Mouse (Mus musculus): ENCODE measurements around the gene Morc4.

Morc4 gene

GRCm38 (mm10) chrX:139870938-139871791 lies at the start of gene Morc4:
TSS of gene Morc4 (minus strand) at chrX:139871677.
- peak; percentile 23 for DNase-seq (ENCODE audit: low spot score)

DNA sequence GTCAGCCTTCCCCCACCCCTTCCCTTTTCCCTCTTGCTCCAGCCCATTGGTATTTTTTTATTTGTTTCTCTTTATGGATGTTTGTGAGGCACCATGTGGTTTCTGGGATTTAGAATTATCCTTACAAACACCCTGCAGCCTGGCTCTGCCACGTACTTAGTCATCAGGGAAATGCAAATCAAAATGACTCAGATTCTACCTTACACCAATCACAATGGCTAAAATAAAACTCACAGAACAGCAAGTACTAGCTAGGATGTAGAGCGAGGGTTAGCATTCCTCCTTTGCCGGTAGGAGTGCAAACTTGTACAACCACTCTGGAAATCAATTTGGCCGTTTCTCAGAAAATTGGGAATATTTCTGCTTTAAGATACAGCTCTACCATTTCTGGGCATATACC lies 49.1 kb upstream of the Morc4 start:
- DNase-seq (ENCODE audit: low spot score): no peak

GRCm38 (mm10) chrX:139891387-139891786 lies 19.9 kb upstream of the Morc4 start:
- no peak for DNase-seq (ENCODE audit: low spot score)

DNA sequence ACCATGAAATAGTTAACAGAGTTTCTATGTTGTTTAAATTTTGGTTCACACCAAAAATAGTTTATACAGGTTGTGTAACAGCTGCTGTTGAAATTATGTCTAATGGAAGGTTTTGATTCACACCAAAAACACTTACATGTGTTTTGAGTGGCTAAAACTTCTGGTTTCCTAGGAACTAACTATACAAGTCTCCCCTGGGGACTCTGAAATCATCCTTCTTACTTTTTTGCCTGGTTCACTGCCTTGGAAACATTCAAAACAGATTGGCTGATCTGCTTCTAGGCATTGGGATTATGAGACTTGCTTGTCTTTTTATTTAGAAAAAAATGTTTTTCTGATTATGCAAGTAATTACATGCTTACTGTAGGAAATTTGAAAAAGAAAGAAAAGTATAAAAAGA lies 11.7 kb upstream of the Morc4 start:
- no peak for DNase-seq (ENCODE audit: low spot score)

DNA sequence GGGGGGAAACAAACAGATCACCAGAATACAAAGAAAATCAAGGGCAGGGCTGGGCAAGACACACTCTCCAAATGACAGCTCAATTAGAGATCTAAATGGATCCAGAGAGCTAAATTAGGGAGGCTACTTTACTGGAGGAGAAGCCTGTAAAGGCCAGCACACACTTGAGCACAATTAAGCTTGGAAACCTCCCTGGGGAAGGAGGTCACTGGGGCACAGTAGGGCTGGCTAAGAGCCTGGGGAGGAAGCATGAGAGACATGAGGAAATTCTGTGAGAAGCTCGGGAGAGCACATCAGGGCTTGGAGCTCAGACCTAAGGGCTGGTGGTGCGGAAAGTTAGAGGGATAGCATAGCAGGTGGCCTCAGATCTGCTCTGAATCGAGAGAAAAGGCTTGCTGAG lies 6.5 kb upstream of the Morc4 start:
- no peak for DNase-seq (ENCODE audit: low spot score)

GRCm38 (mm10) chrX:139877105-139877504 lies 5.6 kb upstream of the Morc4 start:
- DNase-seq (ENCODE audit: low spot score): no peak

DNA sequence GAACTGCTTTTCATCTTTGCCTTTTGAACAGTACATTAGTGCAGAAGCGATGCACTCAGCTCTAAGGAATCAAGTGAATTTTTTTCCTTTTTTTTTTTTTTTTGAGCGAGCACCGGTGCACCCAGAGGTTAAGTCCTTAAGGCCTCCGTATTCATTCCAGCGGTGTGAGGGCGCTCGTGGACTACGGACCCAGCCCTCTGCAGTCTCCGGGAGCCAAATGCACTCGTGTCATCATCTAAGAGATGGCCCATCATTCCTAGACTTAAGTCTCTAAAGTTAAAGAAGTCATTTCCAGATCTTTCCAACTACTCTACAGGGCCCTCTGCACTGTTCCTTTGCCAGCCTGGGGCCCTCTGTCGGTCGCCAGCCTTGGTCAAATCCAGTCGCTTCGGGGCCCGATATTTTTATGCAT lies 1.2 kb downstream of the Morc4 start:
- peak; percentile 23 for DNase-seq (ENCODE audit: low spot score)

GRCm38 (mm10) chrX:139859402-139859801 lies 12.1 kb downstream of the Morc4 start:
- no peak for DNase-seq (ENCODE audit: low spot score)

GRCm38 (mm10) chrX:139854795-139855194 lies 16.7 kb downstream of the Morc4 start:
- DNase-seq (ENCODE audit: low spot score): no peak

DNA sequence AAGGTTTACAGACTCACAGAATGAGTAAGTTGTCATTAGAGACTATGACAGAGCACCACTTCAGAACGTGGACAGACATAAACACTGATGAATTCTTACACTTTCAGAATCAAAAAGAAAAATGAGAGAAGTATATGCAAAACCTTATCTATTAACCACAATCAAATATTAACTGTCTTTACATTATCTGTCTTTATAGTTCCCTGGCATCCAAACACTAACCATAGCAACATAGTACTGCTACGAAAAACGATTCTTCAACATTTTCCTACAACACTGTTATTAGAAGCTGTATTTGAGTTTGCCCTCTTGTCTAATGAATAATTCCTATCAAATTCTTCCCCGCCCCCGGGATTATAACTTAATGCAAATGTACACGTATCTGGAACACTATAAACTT lies 30.4 kb downstream of the Morc4 start:
- no peak for DNase-seq (ENCODE audit: low spot score)

- no peak for DNase-seq (ENCODE audit: low spot score)
Measured at GRCm38 (mm10) chrX:139839057-139839456, 32.4 kb downstream of the Morc4 start.

DNA sequence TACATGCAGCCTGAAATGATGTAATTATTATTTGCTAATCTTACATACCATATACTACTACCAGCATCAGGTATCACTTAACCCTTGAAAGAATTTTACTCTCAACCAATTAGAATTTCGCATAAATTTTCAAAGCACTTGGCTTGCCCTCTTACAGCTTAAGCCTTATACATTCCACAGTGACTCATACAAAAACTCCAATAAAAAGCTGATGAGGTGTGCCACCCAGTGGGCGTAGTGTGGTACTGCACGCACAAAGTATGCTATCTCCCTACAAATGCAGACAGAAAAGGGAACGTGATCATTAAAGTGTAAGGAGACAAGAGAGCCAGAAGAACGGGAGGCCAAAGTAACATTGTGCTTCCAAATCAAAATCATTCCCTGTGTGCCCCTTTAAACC lies 39.0 kb downstream of the Morc4 start:
- peak; percentile 43 for DNase-seq (ENCODE audit: low spot score)

GRCm38 (mm10) chrX:139828363-139829092 lies 42.9 kb downstream of the Morc4 start:
- DNase-seq (ENCODE audit: low spot score): no peak

DNA sequence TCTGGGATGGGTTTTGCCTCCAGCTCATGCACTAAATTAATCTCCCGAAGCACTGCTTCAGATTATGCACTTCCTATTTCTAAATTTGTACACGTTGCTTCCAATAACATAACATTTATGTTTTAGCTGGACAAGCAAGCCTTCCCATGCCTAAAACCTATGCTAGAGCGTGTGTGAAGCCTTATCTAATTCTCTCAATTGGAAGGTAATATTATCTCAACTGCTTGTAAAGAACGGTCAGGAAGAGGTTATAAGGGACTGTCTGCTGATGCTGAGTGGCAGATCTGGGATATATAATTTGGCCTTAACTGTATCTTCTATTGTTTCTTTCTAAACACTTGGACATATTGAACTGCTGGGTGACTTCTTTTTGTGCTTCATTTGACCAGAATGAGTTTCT lies 44.6 kb downstream of the Morc4 start:
- no peak for DNase-seq (ENCODE audit: low spot score)

DNA sequence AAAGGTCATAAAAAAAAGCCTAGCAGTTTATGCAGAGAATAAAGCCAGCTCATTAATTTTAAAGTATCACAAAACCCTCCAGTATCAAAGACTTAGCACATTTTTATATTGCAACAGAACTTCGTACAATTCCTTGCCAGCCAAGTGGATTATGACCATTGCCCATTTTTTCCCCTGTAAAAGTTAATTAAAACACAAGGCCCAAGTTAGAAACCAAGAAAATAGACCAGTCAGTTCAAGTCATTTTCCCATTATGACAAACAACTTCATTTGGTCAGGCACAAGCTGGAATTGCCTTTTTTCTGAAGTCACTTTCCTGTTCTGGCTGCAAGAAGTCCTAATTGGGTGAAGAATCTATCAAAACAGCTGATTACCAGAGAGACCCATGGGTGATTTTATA lies 46.1 kb downstream of the Morc4 start:
- no peak for DNase-seq (ENCODE audit: low spot score)

DNA sequence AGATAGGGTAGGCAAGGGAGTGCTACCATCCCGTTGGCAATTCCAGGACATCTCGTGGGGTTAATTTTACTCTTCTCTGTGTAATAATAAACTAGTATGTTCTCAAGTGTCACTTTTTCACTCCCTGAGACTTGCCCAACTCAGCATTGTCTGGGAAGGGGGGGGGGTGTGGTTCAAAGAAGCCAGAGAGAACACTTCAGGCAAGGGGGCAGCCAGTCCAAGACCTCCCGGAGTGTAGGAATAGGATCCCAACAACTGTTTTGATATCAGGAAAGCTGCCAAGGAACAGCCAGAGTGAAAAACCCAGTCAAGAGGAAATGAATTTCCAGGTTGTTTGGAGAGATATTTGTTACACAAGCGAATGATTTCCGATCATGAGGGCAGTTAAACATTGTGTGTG lies 56.3 kb downstream of the Morc4 start:
- DNase-seq (ENCODE audit: low spot score): no peak

DNA sequence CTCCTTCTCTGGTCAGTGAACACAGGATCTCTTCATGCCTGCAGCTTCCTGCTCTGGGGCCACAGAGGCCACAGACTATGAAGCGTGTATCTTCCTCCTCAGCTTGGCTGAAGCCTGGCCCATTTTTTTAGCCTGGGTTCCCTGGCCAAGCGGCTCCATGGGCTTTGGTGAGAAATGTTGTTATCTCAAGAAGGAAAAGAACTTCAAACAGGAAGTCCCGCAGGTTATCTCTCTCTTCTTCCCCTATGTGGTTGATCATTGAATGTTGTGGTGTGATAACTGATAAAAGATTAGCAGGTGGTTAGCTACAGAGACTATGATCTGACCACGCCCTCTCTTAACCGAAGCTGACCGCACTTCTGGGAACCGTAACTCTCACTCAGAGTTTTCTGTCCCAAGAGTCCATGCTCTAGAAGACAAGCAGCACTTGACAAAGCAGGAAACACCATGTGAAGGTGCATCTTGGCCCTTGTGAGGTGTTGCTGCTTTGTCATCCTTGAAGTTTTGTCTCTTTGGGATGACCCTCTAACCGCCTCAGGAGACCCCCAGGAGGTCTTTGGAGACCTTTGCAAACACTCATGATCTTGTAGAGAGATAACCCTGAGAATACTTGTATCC lies 57.4 kb downstream of the Morc4 start:
- DNase-seq (ENCODE audit: low spot score): no peak

DNA sequence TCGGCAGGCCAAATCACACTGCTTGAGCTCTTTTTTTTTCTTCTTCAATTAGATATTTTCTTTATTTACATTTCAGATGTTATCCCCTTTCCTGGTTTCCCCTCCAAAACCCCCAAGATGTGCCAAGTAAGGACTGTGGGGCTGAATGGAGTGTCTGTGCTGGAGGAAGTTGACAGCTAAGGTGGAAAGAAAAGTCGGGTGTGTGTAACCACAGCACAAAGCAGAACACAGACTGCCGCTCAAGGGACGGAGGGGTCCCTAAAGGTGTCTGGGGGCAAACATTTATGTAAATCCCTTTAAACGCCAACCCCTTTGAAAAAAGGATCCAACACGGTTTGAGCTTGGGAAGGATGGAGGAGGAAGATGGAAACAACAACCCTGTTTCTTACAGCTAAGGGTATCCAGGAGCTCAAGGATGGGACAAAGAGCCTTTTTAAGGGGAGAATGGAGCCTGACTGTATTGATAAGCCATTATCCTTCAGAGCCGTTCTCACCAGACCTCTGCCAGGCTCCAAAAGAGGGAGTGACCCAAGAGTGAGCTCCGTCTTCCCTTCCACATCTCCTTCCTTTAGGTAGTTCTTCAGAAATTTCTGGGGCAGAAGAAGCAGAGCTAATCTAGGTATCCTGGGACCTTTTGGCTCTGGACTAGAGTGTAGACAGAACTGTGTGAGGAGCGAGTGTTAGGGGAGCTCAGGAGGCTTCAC lies 58.0 kb downstream of the Morc4 start:
- no peak for DNase-seq (ENCODE audit: low spot score)

- DNase-seq (ENCODE audit: low spot score): no peak
Measured at GRCm38 (mm10) chrX:139812636-139813298, 58.7 kb downstream of the Morc4 start.

GRCm38 (mm10) chrX:139808501-139808900 lies 63.0 kb downstream of the Morc4 start:
- no peak for DNase-seq (ENCODE audit: low spot score)

DNA sequence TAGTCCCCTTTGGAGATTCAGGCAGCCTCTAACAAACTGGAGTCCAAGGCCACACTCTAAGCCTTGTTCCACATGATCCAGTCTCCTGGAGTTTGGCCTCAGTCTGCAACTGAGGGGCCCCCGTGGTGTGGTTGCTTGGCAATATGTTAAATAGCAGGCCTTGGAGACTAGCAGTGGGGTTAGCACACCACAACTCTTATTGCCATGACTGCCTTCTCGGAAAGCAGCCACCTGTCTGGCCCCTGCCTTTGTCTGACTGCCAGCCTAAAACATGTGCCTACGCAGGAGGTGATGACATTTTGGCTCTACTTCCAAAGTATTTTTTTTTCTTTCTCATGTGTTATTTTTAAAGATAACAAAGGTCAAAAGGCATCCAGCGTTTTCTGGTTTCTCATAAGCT lies 63.4 kb downstream of the Morc4 start:
- DNase-seq (ENCODE audit: low spot score): no peak

DNA sequence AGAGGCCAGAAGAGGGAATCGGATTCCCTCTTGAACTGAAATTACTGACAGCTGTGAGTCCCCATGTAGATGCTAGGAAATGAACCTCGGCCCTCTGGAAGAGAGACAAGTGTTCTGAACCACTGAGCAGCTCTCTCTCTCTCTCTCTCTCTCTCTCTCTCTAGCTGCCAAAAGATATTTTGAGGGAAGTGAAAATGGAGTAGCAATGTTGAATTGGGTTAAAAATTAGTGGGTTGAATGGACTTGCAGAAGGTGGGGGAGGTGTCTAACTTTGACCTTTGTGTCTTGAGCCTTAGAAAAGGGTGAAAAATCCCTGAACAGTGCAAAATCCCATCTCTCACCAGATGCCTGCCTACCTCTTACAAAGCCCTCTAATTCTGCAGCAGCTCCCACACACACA lies 64.1 kb downstream of the Morc4 start:
- DNase-seq (ENCODE audit: low spot score): no peak

Data from MN1 (cell line).